Mouse (Mus musculus): ENCODE measurements around the gene Tanc2.

Gene Tanc2

GRCm38 (mm10) chr11:105928171-105928570, 338.4 kb downstream of the Tanc2 start:
- DNase-seq, result no peak

- no peak for DNase-seq
These were observed 341.6 kb downstream of the Tanc2 start for GRCm38 (mm10) chr11:105931380-105931779.

GRCm38 (mm10) chr11:105933746-105934145, 344.0 kb downstream of the Tanc2 start:
- no peak for DNase-seq

- DNase-seq, result no peak
These were observed 344.5 kb downstream of the Tanc2 start for GRCm38 (mm10) chr11:105934303-105934711.

GRCm38 (mm10) chr11:105934816-105935215, 345.0 kb downstream of the Tanc2 start:
- DNase-seq, result no peak

- DNase-seq, result no peak
These were observed 345.7 kb downstream of the Tanc2 start for GRCm38 (mm10) chr11:105935496-105935895.

- DNase-seq, result peak; percentile 29 to 51
These were observed 346.4 kb downstream of the Tanc2 start for GRCm38 (mm10) chr11:105936200-105936599.

GRCm38 (mm10) chr11:105936974-105937373, 347.2 kb downstream of the Tanc2 start:
- no peak for DNase-seq

- no peak for DNase-seq
These were observed 349.0 kb downstream of the Tanc2 start for GRCm38 (mm10) chr11:105938771-105939170.

- DNase-seq, result no peak
These were observed 352.2 kb downstream of the Tanc2 start for GRCm38 (mm10) chr11:105941973-105942372.

GRCm38 (mm10) chr11:105943133-105944102, 353.6 kb downstream of the Tanc2 start:
- peak; percentile 44 to 60 for DNase-seq

- DNase-seq, result peak; percentile 76 to 83
These were observed 354.4 kb downstream of the Tanc2 start for GRCm38 (mm10) chr11:105944126-105944621.

- no peak for DNase-seq
These were observed 355.2 kb downstream of the Tanc2 start for GRCm38 (mm10) chr11:105944770-105945672.

GRCm38 (mm10) chr11:105946694-105947154, 356.9 kb downstream of the Tanc2 start:
- DNase-seq, result no peak

- no peak for DNase-seq
These were observed 358.5 kb downstream of the Tanc2 start for GRCm38 (mm10) chr11:105948255-105948654.

- no peak for DNase-seq
These were observed 360.7 kb downstream of the Tanc2 start for GRCm38 (mm10) chr11:105950519-105950918.

- DNase-seq, result no peak
These were observed 361.8 kb downstream of the Tanc2 start for GRCm38 (mm10) chr11:105951601-105952044.

- no peak for DNase-seq
These were observed 362.3 kb downstream of the Tanc2 start for GRCm38 (mm10) chr11:105952111-105952510.

GRCm38 (mm10) chr11:105952911-105953386, 363.2 kb downstream of the Tanc2 start, which contains the start of gene Cyb561:
TSS of gene Cyb561 (minus strand) at chr11:105953336.
- no peak for DNase-seq

- DNase-seq, result no peak
These were observed 363.6 kb downstream of the Tanc2 start for GRCm38 (mm10) chr11:105953402-105953801.

GRCm38 (mm10) chr11:105955815-105956430, 366.1 kb downstream of the Tanc2 start:
- no peak for DNase-seq

- no peak for DNase-seq
These were observed 367.7 kb downstream of the Tanc2 start for GRCm38 (mm10) chr11:105957501-105957900.
